Mouse (Mus musculus) G1E-ER4 (cell line): ENCODE results near the gene Slc46a3. TPM values are rescaled to one million over a fixed set of nuclear protein-coding genes. Genes with fewer than 3 reads are reported as not detected.

Experiments used
- GATA1 ChIP-seq: IDR thresholded peaks from one replicate; pipeline ENCODE4 v1.8.0; 2012; ENCODE audit warnings: low read length, inconsistent platforms
- polyA plus RNA-seq: library from polyadenylated mRNA; stranded (reverse); fragments of >175 nt; gene quantifications from 2 replicates; pipeline ENCODE4 v1.2.3, GENCODE M21; 2012

The Slc46a3 gene
- 5.2 and 5.3 TPM in 2 replicates for polyA plus RNA-seq

DNA sequence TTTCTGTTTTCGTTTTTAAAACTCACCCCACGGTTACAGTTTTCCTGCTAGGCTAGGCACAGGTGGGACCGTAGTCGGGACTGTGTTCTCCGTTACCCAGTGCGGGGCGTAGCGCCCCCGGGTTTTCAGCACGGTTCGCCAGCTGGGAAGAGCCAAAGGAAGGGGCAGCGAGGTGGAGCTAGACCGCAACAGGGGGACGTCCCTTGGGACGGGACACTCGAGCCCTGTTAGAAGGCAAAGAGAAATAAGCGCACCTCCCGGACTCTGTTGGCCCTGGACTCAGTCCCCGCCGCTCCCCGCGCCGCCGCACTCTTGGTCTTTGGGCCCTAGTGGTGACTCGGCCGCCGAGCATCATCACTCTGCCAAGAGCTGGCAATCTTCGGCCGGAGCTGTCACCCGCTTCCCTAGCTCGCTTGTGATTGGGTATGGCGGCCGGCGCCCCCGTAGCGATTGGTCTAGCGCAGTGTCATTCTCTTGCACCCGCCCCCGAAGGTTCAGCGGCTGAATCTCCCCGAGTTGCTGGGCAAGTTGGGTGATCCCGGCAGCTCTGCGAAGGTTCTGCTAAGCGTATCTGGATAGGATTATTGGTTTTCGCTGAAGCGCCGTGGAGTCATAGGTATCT, at the start of gene Slc46a3:
TSS of gene Slc46a3 (minus strand) at position 361 of the 622 bp plus-strand sequence.
- no peak for TF ChIP-seq GATA1

DNA sequence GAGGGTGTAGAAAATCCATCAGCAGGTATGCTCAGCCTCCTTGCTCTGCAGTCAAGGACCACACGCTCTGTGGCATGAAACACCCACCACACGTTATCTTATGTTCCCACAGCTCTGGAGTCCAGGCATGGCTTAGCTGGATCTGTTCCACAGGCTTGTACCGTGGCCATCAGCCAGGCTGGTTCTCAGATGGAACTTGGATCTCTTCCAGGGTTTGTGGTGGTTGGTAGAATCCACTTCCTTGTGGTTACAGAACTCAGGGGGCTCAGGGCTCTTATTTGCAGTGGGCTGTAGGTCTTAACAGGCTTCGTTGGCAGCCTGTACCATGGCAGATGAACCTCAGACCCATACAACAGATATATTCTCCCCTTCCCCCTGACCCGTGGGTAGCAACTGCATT, 44.6 kb upstream of the Slc46a3 start:
- TF ChIP-seq GATA1, result no peak

GRCm38 (mm10) chr5:147935096-147935495, 40.5 kb upstream of the Slc46a3 start:
- TF ChIP-seq GATA1, result no peak

DNA sequence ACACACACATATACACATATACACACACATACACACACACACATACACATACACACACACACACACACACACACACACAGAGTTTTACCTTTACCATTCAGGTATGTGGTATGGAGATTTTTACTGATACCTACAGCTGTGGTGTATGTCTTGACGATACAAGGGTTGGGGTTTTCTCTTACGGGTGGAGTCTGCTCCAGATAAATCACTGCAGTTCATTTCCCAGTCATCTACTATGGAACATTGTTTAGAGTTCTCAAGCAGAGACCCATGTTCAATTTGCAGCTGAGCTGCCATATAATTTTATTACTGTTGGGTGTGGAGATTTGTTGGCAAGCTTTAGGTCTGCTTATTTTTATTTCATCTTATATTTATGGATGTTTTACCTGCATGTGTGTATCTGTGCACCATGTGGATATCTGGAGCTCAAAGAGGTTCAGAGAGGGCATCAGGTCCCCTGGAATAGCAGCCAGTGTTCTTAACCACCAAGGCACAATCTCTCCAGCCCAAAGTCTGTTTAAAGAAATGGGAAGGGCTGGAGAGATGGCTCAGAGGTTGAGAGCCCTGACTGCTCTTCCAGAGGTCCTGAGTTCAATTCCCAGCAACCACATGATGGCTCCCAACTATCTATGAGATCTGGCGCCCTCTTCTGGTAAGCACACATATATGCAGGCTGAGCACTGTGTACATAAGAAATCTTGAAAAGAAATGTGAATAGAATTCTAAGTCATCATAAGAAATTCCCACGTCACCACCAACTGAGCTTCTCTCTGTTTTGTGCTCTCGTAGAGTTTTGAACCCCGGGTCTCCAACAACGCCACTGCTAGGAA, 34.3 kb upstream of the Slc46a3 start:
- TF ChIP-seq GATA1, result no peak

- no peak for TF ChIP-seq GATA1
These were observed 31.5 kb upstream of the Slc46a3 start for GRCm38 (mm10) chr5:147925935-147926604.

DNA sequence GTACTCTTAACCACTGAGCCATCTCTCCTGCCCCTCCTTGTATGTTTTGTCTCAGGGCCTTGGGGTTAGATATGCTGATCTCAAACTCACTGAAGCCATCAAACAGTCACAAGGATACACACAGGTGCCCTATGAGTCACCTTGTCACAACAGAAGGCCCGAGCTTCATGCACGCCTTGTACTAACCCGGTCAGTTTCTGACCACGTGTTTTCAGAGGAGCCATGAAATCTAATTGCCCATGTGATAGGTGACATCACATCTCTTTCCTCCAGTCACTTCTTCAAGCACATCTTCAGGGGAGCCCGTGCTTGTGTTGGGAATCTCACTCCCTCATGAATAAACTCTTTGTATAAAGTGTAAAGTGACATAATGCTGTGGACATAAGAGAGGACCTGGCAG, 30.0 kb upstream of the Slc46a3 start:
- no peak for TF ChIP-seq GATA1

DNA sequence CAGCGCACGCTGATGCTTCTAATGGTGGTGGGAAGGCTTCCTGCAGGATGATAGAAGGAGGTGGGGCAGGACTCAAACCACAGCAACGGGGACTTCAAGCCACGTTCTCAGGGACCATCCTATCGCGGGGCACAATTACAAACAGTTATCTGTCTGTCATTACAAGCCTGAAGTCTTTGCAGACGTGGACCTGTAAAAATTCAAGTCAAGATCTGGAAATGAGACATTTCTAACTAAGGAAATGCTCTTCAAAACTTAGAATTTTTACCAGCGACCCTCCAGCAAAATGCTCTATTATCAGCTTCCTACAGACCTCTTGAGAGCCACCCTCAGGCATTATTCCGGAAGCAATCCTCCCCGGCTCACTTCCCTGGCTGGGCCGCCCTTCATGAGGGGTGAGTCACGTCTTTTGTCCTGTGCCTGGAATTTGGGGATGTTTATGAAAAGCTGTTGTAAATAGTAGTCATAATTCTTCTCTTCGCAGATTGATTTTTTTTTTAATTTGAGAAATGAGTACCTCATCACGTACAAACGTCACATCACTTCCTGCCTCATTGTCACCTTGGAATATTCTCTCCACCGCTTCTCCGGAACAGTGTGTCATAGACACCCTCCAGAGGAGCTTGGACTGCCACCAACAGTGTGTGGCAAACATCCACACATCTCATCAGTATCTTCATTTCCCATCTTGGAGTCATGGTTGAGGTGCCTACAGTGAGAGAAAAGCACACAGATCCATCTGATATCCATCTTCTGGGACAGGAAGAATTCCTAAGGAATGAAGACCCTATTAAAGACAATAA, 23.6 kb upstream of the Slc46a3 start:
- no peak for TF ChIP-seq GATA1

- no peak for TF ChIP-seq GATA1
These were observed 21.6 kb upstream of the Slc46a3 start for GRCm38 (mm10) chr5:147916171-147916570.

- TF ChIP-seq GATA1, result no peak
These were observed 20.5 kb upstream of the Slc46a3 start for GRCm38 (mm10) chr5:147915038-147915566.

DNA sequence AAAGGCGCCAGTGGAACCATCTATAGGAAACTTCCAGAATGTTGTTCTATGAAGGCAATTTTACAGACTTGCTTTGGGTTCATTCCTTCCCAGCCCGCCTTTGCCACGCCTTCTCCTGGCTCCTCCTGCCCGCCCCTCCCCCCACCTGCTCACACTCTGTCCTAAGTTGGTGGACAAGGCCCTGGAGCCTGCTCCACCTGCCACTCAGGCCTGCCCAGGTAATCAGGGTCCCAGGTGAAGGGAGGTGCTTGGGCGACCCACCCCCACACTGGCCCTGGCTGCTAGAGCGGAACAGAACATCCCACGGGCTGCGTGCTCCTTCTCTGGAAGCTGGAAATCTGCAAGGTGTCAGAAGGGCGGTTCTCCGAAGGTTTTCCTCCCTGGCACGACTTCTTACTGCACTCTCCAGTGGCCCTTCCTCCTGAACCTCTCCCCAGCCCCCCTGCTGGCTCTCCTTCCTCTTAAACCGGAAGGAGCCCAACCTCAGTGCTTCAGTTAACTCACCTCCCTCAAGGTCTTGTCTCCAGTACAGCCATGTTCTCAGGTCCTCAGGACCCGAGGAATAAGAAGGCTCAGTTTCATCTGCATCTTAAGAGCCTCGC, 18.7 kb upstream of the Slc46a3 start:
- TF ChIP-seq GATA1, result no peak

- no peak for TF ChIP-seq GATA1
These were observed 17.1 kb upstream of the Slc46a3 start for GRCm38 (mm10) chr5:147911744-147912143.

DNA sequence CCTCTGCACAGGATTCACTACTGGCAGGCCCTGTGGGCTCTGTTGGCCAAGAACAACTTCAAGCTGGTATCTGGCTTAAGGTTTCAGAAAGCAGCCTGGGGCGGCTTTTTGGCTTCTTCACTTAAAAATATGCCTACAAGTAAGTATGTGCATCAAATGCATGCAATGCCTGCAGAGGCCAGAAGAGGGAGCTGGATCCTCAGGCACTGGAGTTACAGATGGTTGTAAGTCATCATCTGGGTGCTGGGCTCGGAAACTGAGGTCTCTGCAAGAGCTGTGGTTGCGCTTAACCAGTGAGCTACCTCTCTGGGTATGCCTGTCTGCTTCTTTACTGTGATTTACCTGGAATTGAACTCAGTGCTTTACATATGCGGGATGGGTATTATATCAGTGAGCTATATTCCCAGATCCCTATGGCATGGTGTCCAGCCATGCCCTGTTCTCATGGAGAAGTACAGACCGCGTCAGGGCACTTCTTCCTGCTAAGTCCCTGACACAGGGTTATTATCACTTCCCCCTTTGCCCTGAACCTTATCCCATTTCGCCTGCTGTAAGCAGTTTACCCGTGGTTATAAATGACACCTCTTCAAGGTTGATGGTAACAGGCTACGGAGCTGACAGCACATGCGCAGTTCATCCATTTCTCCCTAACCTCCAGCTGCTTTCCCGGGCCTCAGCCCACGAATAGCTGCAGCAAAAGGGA, 16.3 kb upstream of the Slc46a3 start:
- TF ChIP-seq GATA1, result no peak

DNA sequence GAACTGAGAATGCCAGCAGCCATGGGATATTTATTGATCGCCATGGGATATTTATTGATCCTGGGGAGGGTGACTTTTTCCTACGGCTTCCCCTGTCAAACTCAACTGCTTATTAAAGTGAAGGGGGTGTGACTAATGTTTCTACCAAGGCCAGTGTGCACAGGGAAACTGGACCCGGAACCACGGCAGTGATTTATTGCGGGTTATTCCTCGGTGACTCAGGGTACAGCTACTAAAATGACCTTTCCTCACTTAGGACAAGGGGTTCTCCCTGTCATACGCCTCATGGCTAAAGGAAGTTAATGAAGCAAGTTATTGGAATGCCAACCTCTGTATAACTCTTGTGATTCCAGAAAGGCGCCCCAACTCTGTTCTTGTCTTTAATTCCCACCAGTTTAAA, 13.2 kb upstream of the Slc46a3 start:
- TF ChIP-seq GATA1, result no peak

DNA sequence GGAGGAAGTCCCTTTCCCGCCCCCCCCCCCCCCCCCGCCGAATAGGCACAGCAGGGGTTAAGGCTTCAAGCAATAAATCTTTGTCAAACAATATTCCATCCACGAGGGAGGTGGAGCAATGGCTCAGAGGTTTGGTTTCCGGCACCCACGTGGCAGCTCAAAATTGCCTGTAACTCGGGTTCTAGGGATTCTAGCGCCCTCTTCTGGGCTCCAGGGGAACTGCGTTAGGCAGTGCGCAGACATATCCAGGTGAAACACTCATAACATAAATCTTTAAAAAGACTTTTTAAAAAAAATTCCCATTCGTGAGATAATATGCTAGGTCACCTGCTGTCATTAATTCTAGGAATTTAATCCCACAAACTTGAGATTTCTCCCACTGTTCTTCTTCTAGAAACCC, 12.5 kb upstream of the Slc46a3 start:
- TF ChIP-seq GATA1, result no peak

GRCm38 (mm10) chr5:147903166-147903565, 8.6 kb upstream of the Slc46a3 start:
- no peak for TF ChIP-seq GATA1
